Mouse (Mus musculus): Measurements from ENCODE around the gene Sft2d1. TPM values are rescaled to one million over a fixed set of nuclear protein-coding genes. Genes with fewer than 3 reads are reported as not detected.

The Sft2d1 gene
- polyA plus RNA-seq, 1 experiment = 56.2 TPM

DNA sequence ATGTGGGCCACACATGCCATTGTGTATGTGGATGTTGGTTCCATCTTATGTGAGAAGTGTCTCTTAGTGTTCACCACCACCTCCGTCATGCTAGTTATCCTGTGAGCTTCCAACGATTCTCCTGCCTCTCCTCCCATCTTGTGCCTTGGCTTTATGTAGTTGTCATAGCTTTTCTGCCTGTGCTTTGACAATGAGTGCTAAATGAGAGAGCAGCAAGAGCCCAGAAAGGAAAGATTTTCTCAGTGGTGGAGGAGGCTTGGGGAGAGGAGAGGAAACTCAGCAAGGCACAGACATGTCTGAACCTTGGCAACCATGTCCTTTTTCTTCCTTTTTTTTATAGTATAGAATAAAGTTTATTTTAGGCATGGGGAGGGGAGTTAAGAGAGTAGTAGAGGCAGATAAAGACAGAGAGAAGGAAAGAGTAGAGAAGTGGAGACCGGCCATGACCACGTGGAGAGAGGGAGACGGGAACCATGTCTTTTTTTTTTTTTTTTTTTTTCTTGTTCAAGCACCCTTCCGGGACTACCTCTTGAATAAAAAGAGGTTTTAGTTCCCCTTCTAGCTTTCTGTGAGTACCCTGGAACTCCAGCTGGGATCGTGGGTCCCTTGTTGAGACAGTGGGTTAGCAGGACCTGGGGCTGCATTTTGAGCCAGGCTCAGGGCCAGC, 8.0 kb upstream of the Sft2d1 start:
- H3K4me2 ChIP-seq (ENCODE audit: low read depth) = no peak overlapping the region
- no peak for TF ChIP-seq E2F4 (IDR thresholded peaks at IDR 0.05; ENCODE audit: insufficient read depth)
- no peak for TF ChIP-seq TCF12 (IDR thresholded peaks at IDR 0.05; ENCODE audit: insufficient read depth, poor library complexity, severe bottlenecking)
- TF ChIP-seq REST (IDR thresholded peaks at IDR 0.05; ENCODE audit: insufficient read depth, insufficient read length) = no peak
- TF ChIP-seq POLR2AphosphoS2 (IDR thresholded peaks at IDR 0.05; ENCODE audit: insufficient read length, low read depth) = no peak
- no peak for TF ChIP-seq SRF (IDR thresholded peaks at IDR 0.05; ENCODE audit: control insufficient read depth, insufficient read length, low read depth)
- no peak for TF ChIP-seq MYOD1 (IDR thresholded peaks at IDR 0.05; ENCODE audit: control insufficient read depth in 1 of 3, insufficient read length in 2 of 3, low read depth in 2 of 3)
- TF ChIP-seq MAX (IDR thresholded peaks at IDR 0.05; ENCODE audit: low read depth) = no peak
- no peak for TF ChIP-seq TCF3 (IDR thresholded peaks at IDR 0.05; ENCODE audit: insufficient read length, low read depth)
- no peak for TF ChIP-seq CEBPB (IDR thresholded peaks at IDR 0.05; ENCODE audit: insufficient read depth, poor library complexity, severe bottlenecking)
- no peak for TF ChIP-seq USF1 (IDR thresholded peaks at IDR 0.05; ENCODE audit: low read depth)
- TF ChIP-seq POLR2A (IDR thresholded peaks at IDR 0.05; ENCODE audit: insufficient read length, low read depth) = no peak
- TF ChIP-seq MYOG (IDR thresholded peaks at IDR 0.05; ENCODE audit: control insufficient read depth in 1 of 3, insufficient read depth in 1 of 3, insufficient read length in 2 of 3, low read depth in 2 of 3) = no peak
- H3K27me3 ChIP-seq (ENCODE audit: control insufficient read depth, insufficient read depth, insufficient read length) = no peaks in the 10 kb centered on the region
- no peak overlapping the region for H3ac ChIP-seq (ENCODE audit: control insufficient read depth, insufficient read length)
- no peak overlapping the region for H3K4me3 ChIP-seq
- H3K36me3 ChIP-seq (ENCODE audit: control insufficient read depth, insufficient read depth) = no peaks in the 10 kb centered on the region
- H3K79me2 ChIP-seq (ENCODE audit: control insufficient read depth, insufficient read depth) = no peaks in the 10 kb centered on the region

DNA sequence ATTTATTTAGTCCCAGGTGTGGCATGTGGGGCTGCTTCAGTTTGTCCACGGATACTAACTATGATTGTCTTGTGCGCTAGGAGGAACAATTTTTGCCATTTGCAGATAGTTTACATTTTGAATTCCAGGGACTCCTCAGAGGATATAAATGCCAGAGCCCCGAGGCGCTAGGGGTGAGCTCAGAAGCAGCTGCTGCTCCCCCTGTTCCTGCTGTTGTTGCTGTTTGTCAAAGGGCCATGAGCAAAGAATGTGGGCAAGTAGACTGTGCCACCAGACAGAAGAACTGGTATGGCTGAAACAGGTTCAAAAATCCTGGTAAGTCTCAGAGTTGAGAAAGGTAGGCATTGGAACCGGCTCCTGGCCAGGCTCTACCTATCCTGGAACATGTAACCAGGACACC, 7.2 kb upstream of the Sft2d1 start:
- peak; percentile 25 to 67 (median 30) for TF ChIP-seq MYOG (IDR thresholded peaks at IDR 0.05; ENCODE audit: control insufficient read depth in 1 of 3, insufficient read depth in 1 of 3, insufficient read length in 2 of 3, low read depth in 2 of 3)
- no peak for TF ChIP-seq POLR2A (IDR thresholded peaks at IDR 0.05; ENCODE audit: insufficient read length, low read depth)
- TF ChIP-seq MYOD1 (IDR thresholded peaks at IDR 0.05; ENCODE audit: control insufficient read depth in 1 of 3, insufficient read length in 2 of 3, low read depth in 2 of 3) = peak; percentile 58 to 87 (median 75)
- no peak overlapping the region for H3K4me2 ChIP-seq (ENCODE audit: low read depth)
- no peaks in the 10 kb centered on the region for H3K79me2 ChIP-seq (ENCODE audit: control insufficient read depth, insufficient read depth)

DNA sequence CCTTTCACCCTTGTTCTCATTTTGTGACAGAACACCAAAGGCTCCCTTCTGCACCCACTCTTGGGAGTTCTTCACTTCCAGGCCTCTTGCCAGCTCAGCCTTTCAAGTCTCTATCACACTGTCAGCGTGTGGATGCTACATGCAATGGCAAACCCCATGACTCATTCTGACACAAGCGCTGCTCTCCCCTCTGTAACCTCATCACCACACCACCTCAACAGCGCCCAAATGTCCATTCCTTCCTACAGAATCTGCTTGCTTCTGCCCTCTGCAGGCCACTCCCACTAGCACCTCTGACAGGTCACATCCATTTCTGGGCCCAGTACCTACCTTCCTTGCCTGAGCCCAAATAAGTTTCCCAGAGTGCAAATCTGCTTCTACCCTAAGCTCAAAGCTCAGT, 5.1 kb upstream of the Sft2d1 start:
- no peak overlapping the region for H3ac ChIP-seq (ENCODE audit: control insufficient read depth, insufficient read length)
- no peak overlapping the region for H3K4me2 ChIP-seq (ENCODE audit: low read depth)
- no peaks in the 10 kb centered on the region for H3K36me3 ChIP-seq (ENCODE audit: control insufficient read depth, insufficient read depth)
- H3K27me3 ChIP-seq (ENCODE audit: control insufficient read depth, insufficient read depth, insufficient read length) = no peaks in the 10 kb centered on the region
- H3K4me3 ChIP-seq = no peak overlapping the region
- TF ChIP-seq E2F4 (IDR thresholded peaks at IDR 0.05; ENCODE audit: insufficient read depth) (no peak), POLR2AphosphoS2 (IDR thresholded peaks at IDR 0.05; ENCODE audit: insufficient read length, low read depth) (no peak), SRF (IDR thresholded peaks at IDR 0.05; ENCODE audit: control insufficient read depth, insufficient read length, low read depth) (no peak), TCF12 (IDR thresholded peaks at IDR 0.05; ENCODE audit: insufficient read depth, poor library complexity, severe bottlenecking) (no peak), MAX (IDR thresholded peaks at IDR 0.05; ENCODE audit: low read depth) (no peak), MYOG (IDR thresholded peaks at IDR 0.05; ENCODE audit: control insufficient read depth in 1 of 3, insufficient read depth in 1 of 3, insufficient read length in 2 of 3, low read depth in 2 of 3) (no peak), TCF3 (IDR thresholded peaks at IDR 0.05; ENCODE audit: insufficient read length, low read depth) (no peak), MYOD1 (IDR thresholded peaks at IDR 0.05; ENCODE audit: control insufficient read depth in 1 of 3, insufficient read length in 2 of 3, low read depth in 2 of 3) (no peak), USF1 (IDR thresholded peaks at IDR 0.05; ENCODE audit: low read depth) (no peak), CEBPB (IDR thresholded peaks at IDR 0.05; ENCODE audit: insufficient read depth, poor library complexity, severe bottlenecking) (no peak), POLR2A (IDR thresholded peaks at IDR 0.05; ENCODE audit: insufficient read length, low read depth) (no peak), REST (IDR thresholded peaks at IDR 0.05; ENCODE audit: insufficient read depth, insufficient read length) (no peak)
- no peaks in the 10 kb centered on the region for H3K79me2 ChIP-seq (ENCODE audit: control insufficient read depth, insufficient read depth)

More for the DNA sequence above, 7.2 kb upstream of the Sft2d1 start:
- Histone ChIP-seq H3ac (ENCODE audit: control insufficient read depth, insufficient read length) (no peak overlapping the region), H3K27me3 (ENCODE audit: control insufficient read depth, insufficient read depth, insufficient read length) (no peaks in the 10 kb centered on the region), H3K36me3 (ENCODE audit: control insufficient read depth, insufficient read depth) (no peaks in the 10 kb centered on the region), H3K4me3 (no peak overlapping the region)

DNA sequence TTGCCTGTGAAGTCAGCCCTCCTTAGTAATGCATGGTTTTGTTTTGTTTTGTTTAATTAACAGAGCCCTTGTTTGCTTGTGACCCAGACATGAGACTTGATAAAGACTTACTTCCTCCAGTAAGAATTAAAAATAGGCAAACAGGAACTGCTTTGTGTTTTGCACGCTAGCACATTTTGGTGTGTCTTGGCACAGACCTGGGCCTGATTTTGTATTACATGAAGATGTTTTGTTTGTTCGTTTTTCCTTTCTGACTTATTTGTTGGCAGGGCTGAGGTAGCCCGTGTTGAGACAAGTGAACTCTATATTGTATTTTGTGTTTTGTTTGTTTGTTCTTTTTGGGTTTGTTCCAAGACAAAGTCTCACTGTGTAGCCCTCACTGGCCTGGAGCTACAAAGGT, 849 bp downstream of the Sft2d1 start:
- no peaks in the 10 kb centered on the region for H3K27me3 ChIP-seq (ENCODE audit: control insufficient read depth, insufficient read depth, insufficient read length)
- peak overlapping the region; percentile 95 for H3K4me2 ChIP-seq (ENCODE audit: low read depth)
- H3K4me3 ChIP-seq = peak overlapping the region; percentile 58
- peak overlapping the region; percentile 61 for H3ac ChIP-seq (ENCODE audit: control insufficient read depth, insufficient read length)
- H3K36me3 ChIP-seq (ENCODE audit: control insufficient read depth, insufficient read depth) = no peaks in the 10 kb centered on the region
- H3K79me2 ChIP-seq (ENCODE audit: control insufficient read depth, insufficient read depth) = peaks cover 54% of the 10 kb centered on the region
- no peak for TF ChIP-seq POLR2AphosphoS2 (IDR thresholded peaks at IDR 0.05; ENCODE audit: insufficient read length, low read depth)
- TF ChIP-seq MYOD1 (IDR thresholded peaks at IDR 0.05; ENCODE audit: control insufficient read depth in 1 of 3, insufficient read length in 2 of 3, low read depth in 2 of 3) = no peak
- TF ChIP-seq TCF12 (IDR thresholded peaks at IDR 0.05; ENCODE audit: insufficient read depth, poor library complexity, severe bottlenecking) = no peak
- no peak for TF ChIP-seq REST (IDR thresholded peaks at IDR 0.05; ENCODE audit: insufficient read depth, insufficient read length)
- no peak for TF ChIP-seq TCF3 (IDR thresholded peaks at IDR 0.05; ENCODE audit: insufficient read length, low read depth)
- no peak for TF ChIP-seq MAX (IDR thresholded peaks at IDR 0.05; ENCODE audit: low read depth)
- no peak for TF ChIP-seq MYOG (IDR thresholded peaks at IDR 0.05; ENCODE audit: control insufficient read depth in 1 of 3, insufficient read depth in 1 of 3, insufficient read length in 2 of 3, low read depth in 2 of 3)
- TF ChIP-seq CEBPB (IDR thresholded peaks at IDR 0.05; ENCODE audit: insufficient read depth, poor library complexity, severe bottlenecking) = no peak
- TF ChIP-seq USF1 (IDR thresholded peaks at IDR 0.05; ENCODE audit: low read depth) = no peak
- no peak for TF ChIP-seq SRF (IDR thresholded peaks at IDR 0.05; ENCODE audit: control insufficient read depth, insufficient read length, low read depth)
- no peak for TF ChIP-seq POLR2A (IDR thresholded peaks at IDR 0.05; ENCODE audit: insufficient read length, low read depth)
- TF ChIP-seq E2F4 (IDR thresholded peaks at IDR 0.05; ENCODE audit: insufficient read depth) = no peak

Data from myocyte (in vitro differentiated cells).